Mouse (Mus musculus): ENCODE measurements around the gene Elp4. TPM values are rescaled to one million over a fixed set of nuclear protein-coding genes. Genes with fewer than 3 reads are reported as not detected.

Gene Elp4
- polyA plus RNA-seq, 1 experiment: 7.4 TPM

- Histone ChIP-seq H3K27ac (ENCODE audit: insufficient read depth, low read depth, low read length) (no peak overlapping the region), H3K4me1 (ENCODE audit: control insufficient read depth, insufficient read depth, low read length) (peaks cover 15% of the 10 kb centered on the region), H3K4me3 (ENCODE audit: insufficient read depth, low read length) (peak overlapping the region; percentile 52)
- no peak for TF ChIP-seq CTCF (IDR thresholded peaks at IDR 0.05; ENCODE audit: low read depth, low read length)
- TF ChIP-seq POLR2A (IDR thresholded peaks at IDR 0.05; ENCODE audit: borderline replicate concordance, low read depth, low read length): no peak
Observed at GRCm38 (mm10) chr2:105674875-105675729, 229.3 kb downstream of the Elp4 start.

- Histone ChIP-seq H3K4me1 (ENCODE audit: control insufficient read depth, insufficient read depth, low read length) (peaks cover 17% of the 10 kb centered on the region), H3K27ac (ENCODE audit: insufficient read depth, low read depth, low read length) (no peak overlapping the region), H3K4me3 (ENCODE audit: insufficient read depth, low read length) (peak overlapping the region; percentile 52)
- no peak for TF ChIP-seq CTCF (IDR thresholded peaks at IDR 0.05; ENCODE audit: low read depth, low read length)
- TF ChIP-seq POLR2A (IDR thresholded peaks at IDR 0.05; ENCODE audit: borderline replicate concordance, low read depth, low read length): no peak
Observed at GRCm38 (mm10) chr2:105674061-105674874, 230.1 kb downstream of the Elp4 start.

GRCm38 (mm10) chr2:105673631-105674060 is 230.7 kb downstream of the Elp4 start:
- no peak overlapping the region for H3K27ac ChIP-seq (ENCODE audit: insufficient read depth, low read depth, low read length)
- TF ChIP-seq CTCF (IDR thresholded peaks at IDR 0.05; ENCODE audit: low read depth, low read length) (no peak), POLR2A (IDR thresholded peaks at IDR 0.05; ENCODE audit: borderline replicate concordance, low read depth, low read length) (no peak)
- H3K4me3 ChIP-seq (ENCODE audit: insufficient read depth, low read length): peak overlapping the region; percentile 36
- H3K4me1 ChIP-seq (ENCODE audit: control insufficient read depth, insufficient read depth, low read length): peaks cover 17% of the 10 kb centered on the region

- Histone ChIP-seq H3K4me1 (ENCODE audit: control insufficient read depth, insufficient read depth, low read length) (peaks cover 22% of the 10 kb centered on the region), H3K4me3 (ENCODE audit: insufficient read depth, low read length) (no peak overlapping the region; the same call in 1 of the 2 replicates), H3K27ac (ENCODE audit: insufficient read depth, low read depth, low read length) (no peak overlapping the region)
- TF ChIP-seq CTCF (IDR thresholded peaks at IDR 0.05; ENCODE audit: low read depth, low read length) (no peak), POLR2A (IDR thresholded peaks at IDR 0.05; ENCODE audit: borderline replicate concordance, low read depth, low read length) (no peak)
Observed at GRCm38 (mm10) chr2:105673054-105673453, 231.3 kb downstream of the Elp4 start.

GRCm38 (mm10) chr2:105672596-105672960 is 231.8 kb downstream of the Elp4 start:
- Histone ChIP-seq H3K27ac (ENCODE audit: insufficient read depth, low read depth, low read length) (no peak overlapping the region), H3K4me3 (ENCODE audit: insufficient read depth, low read length) (peak overlapping the region; percentile 28), H3K4me1 (ENCODE audit: control insufficient read depth, insufficient read depth, low read length) (peaks cover 22% of the 10 kb centered on the region)
- no peak for TF ChIP-seq POLR2A (IDR thresholded peaks at IDR 0.05; ENCODE audit: borderline replicate concordance, low read depth, low read length)
- no peak for TF ChIP-seq CTCF (IDR thresholded peaks at IDR 0.05; ENCODE audit: low read depth, low read length)

- H3K27ac ChIP-seq (ENCODE audit: insufficient read depth, low read depth, low read length): no peak overlapping the region
- TF ChIP-seq CTCF (IDR thresholded peaks at IDR 0.05; ENCODE audit: low read depth, low read length): no peak
- H3K4me3 ChIP-seq (ENCODE audit: insufficient read depth, low read length): peak overlapping the region; percentile 28
- H3K4me1 ChIP-seq (ENCODE audit: control insufficient read depth, insufficient read depth, low read length): peaks cover 22% of the 10 kb centered on the region
Observed at GRCm38 (mm10) chr2:105671798-105672595, 232.4 kb downstream of the Elp4 start.

GRCm38 (mm10) chr2:105671116-105671797 is 233.1 kb downstream of the Elp4 start:
- H3K4me1 ChIP-seq (ENCODE audit: control insufficient read depth, insufficient read depth, low read length): peaks cover 16% of the 10 kb centered on the region
- no peak overlapping the region for H3K4me3 ChIP-seq (ENCODE audit: insufficient read depth, low read length)
- no peak for TF ChIP-seq CTCF (IDR thresholded peaks at IDR 0.05; ENCODE audit: low read depth, low read length)
- no peak for TF ChIP-seq POLR2A (IDR thresholded peaks at IDR 0.05; ENCODE audit: borderline replicate concordance, low read depth, low read length)

GRCm38 (mm10) chr2:105670731-105671095 is 233.7 kb downstream of the Elp4 start:
- TF ChIP-seq POLR2A (IDR thresholded peaks at IDR 0.05; ENCODE audit: borderline replicate concordance, low read depth, low read length) (no peak), CTCF (IDR thresholded peaks at IDR 0.05; ENCODE audit: low read depth, low read length) (no peak)
- Histone ChIP-seq H3K4me3 (ENCODE audit: insufficient read depth, low read length) (no peak overlapping the region), H3K27ac (ENCODE audit: insufficient read depth, low read depth, low read length) (no peak overlapping the region), H3K4me1 (ENCODE audit: control insufficient read depth, insufficient read depth, low read length) (peaks cover 16% of the 10 kb centered on the region)

More at GRCm38 (mm10) chr2:105671116-105671797, 233.1 kb downstream of the Elp4 start:
- H3K27ac ChIP-seq (ENCODE audit: insufficient read depth, low read depth, low read length): no peak overlapping the region

Measured in bone marrow macrophage, adult 2 months (primary cell).